Mouse (Mus musculus) forebrain, postnatal 0 days (tissue): Measurements from ENCODE around the gene Kif1c. TPM values are rescaled to one million over a fixed set of nuclear protein-coding genes. Genes with fewer than 3 reads are reported as not detected.

Experiments
- ATAC-seq: fragments of 200-750 bp; cut with Nextera tagmentation; 2 replicates; pipeline ENCODE4 v1.8.0; 2017; ENCODE audit warnings: mild to moderate bottlenecking, moderate library complexity
- DNase-seq: peaks from one replicate; pipeline ENCODE4 v3.0.0-alpha.2; 2015
- H3K27ac ChIP-seq: fragments of 300-500 bp; sonication (generic); 2 replicates; pipeline ENCODE4 v1.5.1; 2014; ENCODE audit warnings: low read depth, mild to moderate bottlenecking, antibody characterized with exemption, low read length, moderate library complexity, mixed read lengths
- H3K27me3 ChIP-seq: fragments of 300-500 bp; sonication (generic); 2 replicates; pipeline ENCODE4 v1.6.1; 2014; ENCODE audit warnings: mild to moderate bottlenecking, low read length, mixed read lengths; ENCODE audit not compliant: insufficient read depth
- H3K36me3 ChIP-seq: fragments of 300-500 bp; sonication (generic); 2 replicates; pipeline ENCODE4 v1.6.1; 2014; ENCODE audit warnings: mild to moderate bottlenecking, moderate library complexity; ENCODE audit not compliant: insufficient read depth
- H3K4me1 ChIP-seq: fragments of 300-500 bp; sonication (generic); 2 replicates; pipeline ENCODE4 v1.6.1; 2014; ENCODE audit warnings: antibody characterized with exemption; ENCODE audit not compliant: insufficient read depth
- H3K4me2 ChIP-seq: fragments of 300-500 bp; sonication (generic); 2 replicates; pipeline ENCODE4 v1.6.1; 2014; ENCODE audit warnings: low read depth, mild to moderate bottlenecking, moderate library complexity
- H3K4me3 ChIP-seq: fragments of 300-500 bp; sonication (generic); 2 replicates; pipeline ENCODE4 v1.5.1; 2014; ENCODE audit warnings: low read depth, low read length, mixed read lengths
- H3K9ac ChIP-seq: fragments of 300-500 bp; sonication (generic); 2 replicates; pipeline ENCODE4 v1.6.1; 2014; ENCODE audit warnings: mild to moderate bottlenecking
- H3K9me3 ChIP-seq: fragments of 300-500 bp; sonication (generic); 2 replicates; pipeline ENCODE4 v1.6.1; 2016; ENCODE audit warnings: low read length
- CTCF ChIP-seq: sonication (generic); IDR thresholded peaks from 2 replicates; pipeline ENCODE4 v1.5.1; 2016; ENCODE audit warnings: antibody characterized with exemption, control low read depth, low read depth
- WGBS: fragments of 180-500 bp; shearing (Covaris S2); extraction: QIAGEN DNeasy Blood & Tissue Kit; methylation state at CpG from one replicate; pipeline ENCODE4 v1.1.7; 2014; 5-methylcytosine and 5-hydroxymethylcytosine counted together
- polyA plus RNA-seq: library from polyadenylated mRNA; unstranded; fragments of >200 nt; fragmentation: Nextera tagmentation; extraction: Ambion mirVana; gene quantifications from 2 replicates; pipeline ENCODE4 v1.2.1, GENCODE M21; 2015
- total RNA-seq: library from RNA; depleted of rRNA; stranded (reverse); fragments of >200 nt; gene quantifications from 2 replicates; pipeline ENCODE4 v1.2.3, GENCODE M21; 2014

The Kif1c gene
- total and polyA plus RNA-seq, 2 experiments from 2014 or later, result 1.2 to 25.9 TPM

- H3K4me2 ChIP-seq, result peak within 1 kb of the TSS; percentile 87
- H3K36me3 ChIP-seq, result peaks cover 24% of the 10 kb centered on the region
- peak within 1 kb of the TSS; percentile 97 for H3K9ac ChIP-seq
- TF ChIP-seq CTCF, result no peak
- peak within 1 kb of the TSS; percentile 97 for H3K27ac ChIP-seq
- H3K27me3 ChIP-seq, result no peaks in the 10 kb centered on the region
- DNase-seq (peak; percentile 82), ATAC-seq (peak; percentile 79)
- H3K4me3 ChIP-seq, result peak within 1 kb of the TSS; percentile 98
- H3K9me3 ChIP-seq, result no peaks in the 10 kb centered on the region
- no peaks in the 10 kb centered on the region for H3K4me1 ChIP-seq
- 2% methylated on average over 56 of the region's 61 CpGs for WGBS
Measured at GRCm38 (mm10) chr11:70654198-70654922, 46.0 kb upstream of the Kif1c start, which contains the start of gene Pfn1. Gene Pfn1, minus strand, starts transcription at chr11:70654644.

DNA sequence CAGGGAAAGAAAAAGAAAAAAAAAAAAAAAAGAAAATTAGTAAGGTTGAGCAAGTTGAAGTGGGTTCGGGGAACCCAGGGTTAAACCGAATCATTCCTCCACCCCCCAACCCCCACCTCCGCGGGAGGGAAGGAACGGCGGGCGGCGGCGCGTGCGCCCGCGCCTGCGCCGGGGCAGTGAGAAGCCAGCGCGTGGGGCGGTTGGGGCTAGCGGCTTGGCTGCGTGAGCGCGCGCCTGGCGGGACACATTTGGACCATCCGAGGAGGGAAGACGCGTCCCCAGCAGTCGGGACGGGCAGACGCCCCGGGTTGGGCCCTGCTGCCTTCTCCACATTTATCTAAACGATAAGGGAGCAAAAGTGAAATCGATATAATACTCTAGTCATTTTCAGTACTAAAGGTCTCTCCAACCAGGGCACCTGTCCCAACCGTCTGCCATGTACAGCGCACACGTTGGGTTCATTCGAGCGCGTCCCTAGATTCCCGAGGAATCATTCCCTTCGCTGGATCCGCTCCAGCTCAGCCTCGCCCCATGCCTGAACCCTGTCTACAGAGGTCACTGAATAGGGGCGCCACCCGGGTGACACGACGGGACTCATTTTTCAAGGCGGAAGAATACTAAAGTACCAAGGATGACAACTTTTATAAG is 45.3 kb upstream of the Kif1c start:
- H3K4me1 ChIP-seq, result no peaks in the 10 kb centered on the region
- peak overlapping the region; percentile 98 for H3K4me3 ChIP-seq
- H3K4me2 ChIP-seq, result peak overlapping the region; percentile 87
- peaks cover 17% of the 10 kb centered on the region for H3K36me3 ChIP-seq
- peak; percentile 88 for DNase-seq
- H3K27ac ChIP-seq, result peak overlapping the region; percentile 97
- H3K9ac ChIP-seq, result peak overlapping the region; percentile 97
- no peaks in the 10 kb centered on the region for H3K9me3 ChIP-seq
- TF ChIP-seq CTCF, result no peak
- peak; percentile 69 for ATAC-seq
- under 1% methylated on average over 46 of the region's 48 CpGs for WGBS
- H3K27me3 ChIP-seq, result no peaks in the 10 kb centered on the region

- H3K4me3 ChIP-seq, result peak overlapping the region; percentile 98
- H3K36me3 ChIP-seq, result peaks cover 11% of the 10 kb centered on the region
- no peaks in the 10 kb centered on the region for H3K9me3 ChIP-seq
- H3K27me3 ChIP-seq, result no peaks in the 10 kb centered on the region
- no peak for TF ChIP-seq CTCF
- H3K4me2 ChIP-seq, result peak overlapping the region; percentile 87
- DNase-seq (no peak), ATAC-seq (no peak)
- peak overlapping the region; percentile 97 for H3K9ac ChIP-seq
- no peaks in the 10 kb centered on the region for H3K4me1 ChIP-seq
- H3K27ac ChIP-seq, result 0 out of 2 replicates have a peak overlapping the region, but pooled peaks have one; percentile 97
- 2% methylated on average over 61 of the region's 61 CpGs for WGBS
Measured at GRCm38 (mm10) chr11:70655571-70656455, 44.5 kb upstream of the Kif1c start.

GRCm38 (mm10) chr11:70656456-70656927 is 43.9 kb upstream of the Kif1c start:
- WGBS, result 15% methylated on average over 16 of the region's 16 CpGs
- DNase-seq, result no peak

DNA sequence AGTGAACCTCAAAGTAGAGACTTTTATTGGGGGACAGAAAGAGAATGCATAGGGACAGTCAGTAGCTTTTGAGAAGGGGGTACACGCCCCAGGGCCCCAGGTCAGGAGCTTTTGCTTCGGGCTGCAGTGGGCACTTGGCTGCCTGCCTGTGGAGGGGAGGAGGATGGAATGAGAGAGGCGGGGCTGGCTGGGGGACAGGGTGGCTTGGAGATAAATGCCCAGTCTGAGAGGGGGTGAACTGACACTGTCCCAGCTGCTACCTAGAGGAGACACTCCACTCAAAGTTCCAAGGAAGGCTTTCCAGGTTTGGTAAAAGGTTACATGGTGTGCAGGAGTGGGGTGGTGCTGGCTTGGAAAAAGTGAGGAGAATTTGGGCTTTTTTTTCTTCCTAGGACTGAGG is 43.4 kb upstream of the Kif1c start, which contains the start of gene Eno3:
TSS of gene Eno3 (plus strand) at position 239 of the 400 bp plus-strand sequence.
- ATAC-seq (no peak), DNase-seq (no peak)
- TF ChIP-seq CTCF, result no peak

More at GRCm38 (mm10) chr11:70656456-70656927, 43.9 kb upstream of the Kif1c start:
- Histone ChIP-seq H3K9me3 (no peaks in the 10 kb centered on the region), H3K9ac (0 out of 2 replicates have a peak overlapping the region, but pooled peaks have one; percentile 32), H3K4me2 (peak overlapping the region; percentile 87), H3K27ac (no peak overlapping the region), H3K4me3 (peak overlapping the region; percentile 98), H3K4me1 (no peaks in the 10 kb centered on the region), H3K36me3 (peaks cover 4% of the 10 kb centered on the region; the same call in 1 of the 2 replicates), H3K27me3 (no peaks in the 10 kb centered on the region)
- TF ChIP-seq CTCF, result no peak
- ATAC-seq, result no peak

DNA sequence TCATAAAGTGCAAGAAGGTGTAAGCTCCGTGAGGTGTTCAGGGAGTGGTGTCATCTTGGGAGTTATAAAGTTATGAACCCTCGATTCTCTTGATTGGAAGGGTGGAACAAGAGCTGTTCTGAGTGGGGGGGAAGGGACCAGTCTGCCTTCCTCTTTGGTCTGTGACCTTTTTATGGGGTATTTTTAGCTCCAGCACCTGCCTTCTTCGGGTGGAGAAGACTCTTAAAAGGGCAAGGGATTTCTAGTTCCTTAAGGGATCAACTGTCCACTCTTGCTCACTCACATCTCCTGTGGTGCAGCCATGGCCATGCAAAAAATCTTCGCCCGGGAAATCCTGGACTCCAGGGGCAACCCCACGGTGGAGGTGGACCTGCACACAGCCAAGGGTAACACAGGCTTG is 42.8 kb upstream of the Kif1c start:
- TF ChIP-seq CTCF, result no peak
- no peaks in the 10 kb centered on the region for H3K9me3 ChIP-seq
- H3K9ac ChIP-seq, result no peak overlapping the region
- ATAC-seq (no peak), DNase-seq (no peak)
- no peaks in the 10 kb centered on the region for H3K27me3 ChIP-seq
- H3K4me2 ChIP-seq, result no peak overlapping the region
- H3K27ac ChIP-seq, result no peak overlapping the region
- no peaks in the 10 kb centered on the region for H3K4me1 ChIP-seq
- peaks cover 6% of the 10 kb centered on the region for H3K36me3 ChIP-seq
- WGBS, result 67% methylated on average over 6 of the region's 6 CpGs
- H3K4me3 ChIP-seq, result no peak overlapping the region

More for the DNA sequence above, 43.4 kb upstream of the Kif1c start, which contains the start of gene Eno3:
- no peaks in the 10 kb centered on the region for H3K4me1 ChIP-seq
- H3K36me3 ChIP-seq, result peaks cover 2% of the 10 kb centered on the region; the same call in 1 of the 2 replicates
- no peaks in the 10 kb centered on the region for H3K27me3 ChIP-seq
- WGBS, result 13% methylated on average over 3 of the region's 3 CpGs
- peak within 1 kb of the TSS; percentile 32 for H3K9ac ChIP-seq
- peak within 1 kb of the TSS; percentile 87 for H3K4me2 ChIP-seq
- H3K27ac ChIP-seq, result no peak within 1 kb of the TSS
- peak within 1 kb of the TSS; percentile 98 for H3K4me3 ChIP-seq
- H3K9me3 ChIP-seq, result no peaks in the 10 kb centered on the region
